Mouse (Mus musculus): ENCODE measurements at regions not wholly inside any gene's neighbourhood (a gene's known extent, or its start where the extent isn't known, plus 50 kb on each side); places are given as distances from the start of the nearest gene placed in this dataset.

DNA sequence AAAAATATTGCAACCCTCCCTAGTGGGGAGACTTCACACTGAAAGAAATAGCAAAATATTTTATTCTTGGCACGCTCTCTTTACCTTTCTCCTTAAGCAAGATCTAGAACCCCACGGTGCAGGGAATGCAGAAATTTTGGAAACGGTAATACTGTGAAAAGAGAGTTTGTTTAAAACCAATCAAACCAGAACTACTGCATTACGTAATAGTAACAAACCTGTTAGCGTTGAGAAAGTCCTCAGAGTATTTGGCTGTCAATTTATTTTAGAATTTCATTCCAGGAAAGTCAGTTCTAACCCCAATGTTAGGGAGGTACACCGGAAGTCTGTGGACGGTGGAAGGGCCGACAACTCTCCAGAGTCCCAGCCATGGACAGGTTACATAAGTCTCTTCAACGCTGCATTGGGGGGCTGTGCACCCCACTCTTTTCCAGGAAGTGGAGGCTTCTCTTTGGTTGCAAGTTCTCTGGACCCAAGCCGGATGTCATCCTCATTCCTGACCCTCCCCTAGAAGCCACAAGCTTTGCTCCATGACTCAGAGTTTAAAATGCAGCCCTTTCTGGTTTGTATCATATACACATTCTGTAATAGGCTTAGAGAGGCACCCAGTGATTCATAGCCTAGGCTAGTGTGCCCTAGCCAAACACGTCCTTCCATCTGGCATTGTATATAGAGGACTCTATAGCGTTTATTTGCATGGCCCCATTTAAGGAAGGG is 105.0 kb upstream of the Frmd6 start:
- DNase-seq, result no peak

DNA sequence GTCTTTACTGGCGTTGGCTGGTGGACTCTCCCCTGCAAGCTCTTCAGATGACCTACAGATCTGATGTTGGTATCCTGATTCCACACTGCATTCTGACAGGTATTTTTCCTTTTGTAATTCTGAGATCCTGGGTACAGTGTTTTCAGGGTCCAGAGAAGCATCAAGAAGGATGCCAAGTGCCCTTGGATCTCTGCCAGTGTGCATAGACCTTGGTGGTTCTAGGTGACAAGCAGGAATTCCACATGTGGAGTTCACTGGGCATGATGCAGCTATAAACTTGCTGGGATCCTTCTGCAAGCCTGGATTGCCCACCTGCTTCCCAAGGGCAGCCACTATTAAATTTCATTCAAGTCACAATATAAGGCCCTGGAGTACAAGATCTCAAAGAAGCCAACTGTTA is 100.0 kb upstream of the Frmd6 start:
- no peak for DNase-seq

DNA sequence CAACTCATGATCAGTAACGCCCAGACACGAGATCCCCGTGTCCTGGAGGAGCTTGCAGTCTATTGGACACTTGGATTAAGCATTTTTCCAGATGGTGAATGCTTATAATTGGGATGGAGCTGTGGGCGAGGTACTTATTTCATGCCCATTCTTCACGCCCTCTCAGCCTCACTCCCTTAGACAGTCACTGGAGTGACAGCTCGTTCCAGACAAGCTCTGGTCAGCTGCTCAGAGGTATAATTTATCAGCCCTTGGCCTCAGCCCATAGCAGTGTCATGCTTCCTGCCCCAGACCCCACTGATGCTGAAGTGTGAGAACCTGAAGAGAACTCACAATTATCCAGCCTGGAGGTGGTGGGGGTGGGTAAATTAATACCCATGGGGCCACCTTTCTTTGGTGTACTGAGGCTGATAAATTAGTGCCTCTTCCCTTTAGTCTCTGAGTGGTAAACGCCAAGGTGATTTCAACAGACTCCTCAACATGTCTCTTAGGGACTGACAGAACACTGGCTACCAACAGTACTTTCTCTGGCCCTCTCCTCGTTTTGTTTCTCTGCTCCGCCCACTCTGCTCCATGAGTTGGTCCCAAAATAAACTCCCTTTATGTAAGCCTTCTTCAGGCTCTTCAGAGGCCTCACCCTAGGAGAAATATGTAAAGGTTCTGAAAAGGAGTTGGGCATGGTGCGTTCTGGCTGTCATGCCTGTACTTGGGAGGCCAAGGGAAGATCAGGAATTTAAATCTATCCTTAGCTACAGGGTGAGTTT is 97.6 kb upstream of the Frmd6 start:
- no peak for DNase-seq

DNA sequence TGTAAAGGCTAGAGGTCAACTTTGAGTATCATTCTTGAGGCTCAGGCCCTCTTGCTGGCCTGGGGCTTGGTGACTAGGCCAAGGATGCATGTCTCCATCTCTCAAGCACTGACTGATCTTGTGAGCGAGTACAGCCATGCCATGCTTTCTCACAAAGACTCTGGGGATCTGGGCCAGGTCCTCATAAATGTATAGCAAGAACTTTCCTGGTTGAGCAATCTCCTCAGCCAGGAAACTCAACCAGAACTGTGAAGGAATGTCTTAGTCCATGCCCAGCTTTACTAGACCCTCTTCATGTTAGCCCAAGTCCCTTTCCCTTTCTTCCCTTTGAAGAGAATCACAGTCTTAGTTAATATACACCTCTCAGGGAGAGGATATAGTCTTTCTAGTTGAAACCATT is 96.9 kb upstream of the Frmd6 start:
- DNase-seq, result no peak

DNA sequence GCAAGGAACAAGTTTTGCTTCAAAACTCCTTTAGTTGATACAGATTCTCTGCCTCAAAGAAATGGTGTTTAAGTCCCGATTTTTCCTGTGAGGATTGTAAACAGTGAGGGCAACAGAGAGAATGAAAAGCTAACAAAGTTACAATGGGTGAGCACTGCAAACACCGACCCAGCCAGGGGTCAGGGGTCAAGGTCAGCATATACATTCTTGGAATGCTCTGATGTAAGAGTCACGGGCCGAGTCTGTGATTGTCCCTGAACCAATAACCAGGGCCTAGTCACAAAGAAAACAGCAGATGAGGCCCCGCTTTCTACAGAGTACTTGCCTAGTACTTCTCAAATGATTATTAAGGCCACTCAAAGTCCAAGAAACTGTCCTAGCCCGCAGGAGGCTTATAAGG is 95.4 kb upstream of the Frmd6 start:
- DNase-seq, result peak; percentile 48

DNA sequence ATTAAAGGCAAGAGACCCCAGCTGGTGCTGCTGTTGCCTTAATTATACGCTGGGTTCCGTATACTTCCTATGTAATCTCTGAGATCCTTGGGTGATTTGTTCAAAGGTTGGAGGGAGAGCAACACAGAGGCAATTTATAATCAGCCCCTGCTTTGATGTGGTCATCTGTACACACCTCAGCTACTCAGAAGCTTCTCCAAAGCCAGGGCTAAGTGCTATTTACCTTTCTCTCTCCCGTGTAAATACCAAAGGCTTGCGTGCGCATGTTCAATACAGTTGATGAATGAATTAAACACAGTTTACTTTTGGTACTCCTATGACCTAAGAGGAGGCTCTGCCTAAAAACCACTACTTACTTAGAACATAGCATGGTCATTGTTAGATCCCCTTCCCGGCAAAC is 93.8 kb upstream of the Frmd6 start:
- no peak for DNase-seq

DNA sequence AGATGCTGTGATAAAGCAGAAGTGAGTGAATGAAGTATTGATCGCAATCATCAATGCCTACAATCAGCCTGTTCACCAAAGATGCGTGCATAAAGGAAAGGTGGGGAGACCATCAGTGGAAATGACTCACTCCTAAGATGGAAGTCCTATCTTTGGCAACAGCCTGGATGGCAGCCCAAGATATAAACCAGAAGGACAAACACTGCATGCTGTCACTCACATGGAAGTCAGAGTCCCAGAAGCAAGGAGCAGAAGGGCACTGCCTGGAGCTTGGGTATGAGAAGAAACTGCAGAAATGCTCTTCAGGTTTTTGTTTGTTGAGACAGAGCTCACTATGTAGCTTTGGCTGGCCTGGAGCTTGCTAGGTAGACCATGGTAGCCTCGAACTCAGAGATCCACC is 92.7 kb upstream of the Frmd6 start:
- DNase-seq, result no peak

DNA sequence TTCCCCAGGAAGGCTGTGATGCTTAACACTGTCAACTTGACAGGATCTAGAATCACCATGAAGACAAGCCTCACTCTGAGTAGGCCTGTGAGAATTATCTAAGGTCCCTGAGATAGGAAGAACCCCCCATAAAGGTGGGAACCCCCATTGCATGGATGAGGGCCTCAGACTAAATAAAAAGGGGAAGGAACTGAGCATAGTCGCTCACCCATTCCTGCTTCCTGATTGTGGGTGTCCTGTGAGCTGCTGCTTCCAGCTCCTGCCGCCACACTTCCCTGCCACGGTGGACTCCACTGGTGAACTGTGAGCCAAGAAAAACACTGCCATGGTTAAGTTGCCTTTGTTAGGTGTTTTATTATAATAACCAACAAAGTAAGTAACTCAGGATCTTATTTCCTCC is 86.8 kb upstream of the Frmd6 start:
- no peak for DNase-seq

DNA sequence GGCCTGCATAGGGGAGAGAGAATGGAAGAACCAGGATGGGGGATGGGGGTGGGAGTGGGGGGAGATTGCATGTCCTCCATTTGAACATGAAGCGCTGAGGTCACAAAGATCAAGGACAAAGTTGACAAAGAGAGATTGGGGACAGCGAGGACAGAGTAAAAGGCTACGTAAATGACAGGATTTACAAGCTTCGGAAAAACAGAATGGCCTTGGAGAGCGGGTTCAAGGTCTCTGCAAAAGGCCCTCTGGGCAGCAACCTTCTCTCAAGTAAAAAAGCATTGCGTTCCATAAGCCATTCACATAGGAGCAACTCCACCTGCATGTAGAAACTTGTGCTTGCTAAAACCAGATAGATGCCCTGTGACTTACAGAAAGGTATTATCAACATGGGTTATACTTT is 86.0 kb upstream of the Frmd6 start:
- no peak for DNase-seq

DNA sequence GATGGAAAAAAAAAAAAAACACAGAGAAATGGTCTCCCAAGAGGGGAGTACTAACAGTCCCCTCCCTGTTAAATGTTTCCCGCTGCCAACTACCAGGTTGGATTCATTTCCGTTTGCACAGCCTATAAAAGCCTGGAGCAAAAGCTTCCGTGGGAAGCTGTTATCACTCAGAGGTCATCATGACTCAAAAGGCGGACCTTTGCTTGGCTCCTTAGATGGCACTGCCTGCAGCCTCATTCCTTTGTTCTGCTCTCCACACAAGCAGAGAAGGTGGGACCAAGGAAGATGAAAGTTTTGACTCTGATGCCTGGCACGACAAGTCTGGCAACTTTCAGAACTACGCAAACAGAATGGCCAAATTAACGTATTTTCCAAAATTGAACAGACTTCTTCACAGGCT is 85.5 kb upstream of the Frmd6 start:
- no peak for DNase-seq

DNA sequence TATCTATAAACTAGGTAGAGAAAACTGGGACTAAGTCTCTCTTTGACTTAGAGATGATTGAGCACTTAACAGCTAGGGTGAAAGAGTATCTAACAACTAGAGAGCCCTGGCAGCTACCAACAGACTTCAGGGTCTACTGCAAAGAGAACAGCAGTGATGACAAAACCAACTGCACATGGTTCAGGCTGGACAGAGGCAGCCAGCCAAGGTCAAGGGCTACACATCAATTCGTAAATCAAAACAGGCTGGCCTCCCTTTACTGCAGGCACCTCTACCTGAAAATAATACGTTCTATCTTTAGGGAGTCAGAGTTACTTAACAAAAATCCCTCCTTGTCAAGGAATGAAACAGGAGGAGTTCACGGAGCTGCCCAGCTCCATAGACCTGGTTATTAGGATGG is 82.5 kb upstream of the Frmd6 start:
- no peak for DNase-seq

DNA sequence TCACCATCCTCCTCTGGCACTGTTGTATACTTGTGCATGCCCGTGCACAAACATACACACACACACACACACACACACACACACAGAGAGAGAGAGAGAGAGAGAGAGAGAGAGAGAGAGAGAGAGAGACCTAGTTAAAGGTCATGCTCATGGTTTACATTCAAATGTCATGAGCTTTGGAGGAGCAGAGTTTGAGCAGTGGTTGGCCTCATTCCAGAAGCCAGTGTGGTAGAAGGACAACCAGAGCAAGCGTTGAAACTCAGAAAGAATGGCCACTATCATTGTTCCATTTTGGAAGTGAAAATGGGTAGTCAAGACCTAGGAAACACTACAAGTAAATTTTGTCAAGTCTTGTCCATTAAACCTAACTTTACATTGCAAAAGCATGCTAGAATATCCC is 79.6 kb upstream of the Frmd6 start:
- DNase-seq, result no peak

DNA sequence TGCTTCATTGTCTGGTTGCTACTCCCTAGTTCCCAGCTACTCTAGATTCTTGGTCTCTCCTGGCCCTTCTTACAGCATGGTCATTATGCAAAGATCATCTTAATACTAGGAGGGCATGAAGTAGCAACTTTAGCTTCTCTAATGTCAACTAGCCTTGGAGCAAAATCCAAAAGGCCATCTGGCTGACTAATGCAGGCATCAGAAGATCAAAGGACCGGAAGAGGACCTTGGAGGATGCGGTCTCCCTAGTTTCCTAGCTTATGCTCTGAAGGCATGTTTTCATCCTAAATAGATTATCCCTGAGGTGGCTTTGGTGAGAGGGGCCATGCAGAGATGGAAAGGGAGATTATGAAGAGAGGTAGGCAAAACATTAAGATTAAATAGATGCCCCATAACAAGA is 75.7 kb upstream of the Frmd6 start:
- no peak for DNase-seq

DNA sequence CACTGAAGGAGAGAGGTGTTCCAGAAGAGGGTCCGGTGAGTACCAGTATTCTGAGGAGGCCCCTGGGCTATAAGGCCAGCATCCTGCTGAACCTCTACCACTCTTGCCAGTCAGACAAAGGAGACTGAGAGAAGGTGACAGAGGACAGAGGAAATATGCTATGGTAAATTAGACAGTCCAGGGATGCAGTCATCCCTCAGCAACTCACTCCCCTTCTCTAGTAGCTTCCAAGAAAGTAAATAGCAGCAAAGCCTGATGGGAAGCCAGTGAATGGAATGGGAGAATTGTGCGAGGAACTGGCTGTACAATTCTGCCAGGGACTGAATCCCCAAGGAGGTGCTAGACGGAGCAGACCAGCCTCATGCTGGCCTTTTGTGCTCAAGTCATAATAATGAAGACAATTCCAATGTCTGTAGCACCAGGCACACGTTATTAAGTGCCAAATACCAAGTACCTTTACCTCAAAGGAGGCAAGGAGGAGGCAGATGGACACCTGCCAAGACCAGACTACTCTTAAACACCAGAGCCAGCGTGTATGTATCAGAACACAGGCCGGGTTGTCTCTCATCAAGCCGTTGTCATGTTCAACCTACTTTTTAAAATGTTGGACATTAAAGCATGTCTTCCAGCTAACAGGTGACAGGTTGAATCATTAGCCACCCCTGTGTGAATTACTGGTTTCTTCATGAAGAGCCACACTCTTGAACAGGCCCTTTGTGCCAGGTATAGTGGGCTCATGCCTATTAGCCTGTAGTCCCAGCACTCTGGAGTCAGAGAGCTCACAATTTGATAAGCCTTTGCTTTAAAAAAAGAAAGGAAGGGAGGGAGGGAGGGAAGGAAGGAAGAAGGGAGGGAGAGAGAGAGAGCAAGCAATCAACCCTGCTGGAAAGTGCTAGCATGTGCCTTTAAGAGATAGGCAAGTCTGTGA is 74.4 kb upstream of the Frmd6 start:
- DNase-seq, result no peak

DNA sequence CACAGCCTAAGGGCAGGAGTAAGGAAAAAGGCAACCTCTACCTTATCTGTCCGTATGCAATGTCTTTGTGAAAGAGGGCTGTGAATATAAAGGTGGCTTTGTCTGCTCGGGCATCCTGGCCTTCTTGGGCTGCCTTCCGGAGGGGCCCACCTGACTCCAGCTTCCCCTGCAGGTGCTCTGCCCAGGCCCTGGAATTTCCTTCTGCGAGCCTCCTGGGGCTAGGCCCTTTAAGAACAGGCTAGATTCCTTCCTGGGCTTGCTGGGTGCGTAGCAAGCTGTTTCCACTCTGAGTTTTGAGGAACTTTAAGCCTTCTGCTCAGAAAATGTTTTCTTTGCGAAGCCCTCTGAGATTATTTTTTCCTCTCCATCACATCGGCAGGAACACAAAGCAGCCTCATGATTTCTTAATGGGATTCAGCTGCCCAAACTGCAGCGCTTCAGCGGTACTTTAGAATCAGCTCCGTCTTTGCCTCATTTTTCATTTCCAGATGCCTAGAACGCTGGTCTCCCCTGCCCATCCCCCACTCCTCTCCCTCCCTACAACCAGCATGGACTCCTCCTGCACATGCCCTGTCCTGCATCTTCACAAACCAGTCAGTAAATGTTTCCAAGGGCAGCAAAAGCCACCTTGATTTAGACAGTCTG is 72.9 kb upstream of the Frmd6 start:
- DNase-seq, result no peak

DNA sequence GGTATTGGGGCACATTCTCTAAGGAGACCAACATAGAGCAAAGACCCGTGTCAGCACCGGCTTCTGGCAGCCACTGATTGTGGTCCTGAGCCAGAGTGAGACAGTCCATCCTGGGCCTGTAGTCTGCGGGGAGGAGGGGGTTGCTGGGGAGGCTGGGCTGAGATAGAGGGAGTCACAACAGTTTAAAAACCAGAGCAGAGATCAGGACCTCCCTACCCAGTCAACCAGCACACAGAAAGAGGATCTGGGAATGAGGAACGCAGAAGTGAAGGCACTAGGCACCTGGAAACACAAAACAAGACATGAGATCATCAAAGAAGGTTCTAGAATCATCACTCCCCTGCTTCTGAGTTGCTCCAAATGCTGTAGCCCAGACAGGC is 72.4 kb upstream of the Frmd6 start:
- no peak for DNase-seq

DNA sequence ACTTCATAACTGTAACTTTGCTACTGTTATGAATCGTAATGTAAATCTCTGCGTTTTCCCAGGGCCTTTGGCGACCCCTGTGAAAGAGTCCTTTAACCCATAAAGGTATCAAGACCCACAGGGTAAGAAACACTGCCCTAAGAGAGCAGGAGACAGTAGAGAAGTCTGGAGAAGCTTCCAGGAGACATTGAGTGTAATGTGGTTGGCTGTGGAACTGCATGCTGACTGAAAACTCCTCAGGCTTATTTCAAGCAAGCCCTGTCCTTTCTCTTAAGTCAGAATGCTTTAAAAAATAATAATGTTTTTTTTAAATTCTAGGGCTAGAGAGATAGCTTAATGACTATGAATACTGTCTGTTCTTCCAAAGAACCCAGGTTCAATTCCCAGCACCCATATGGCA is 71.9 kb upstream of the Frmd6 start:
- DNase-seq, result no peak

DNA sequence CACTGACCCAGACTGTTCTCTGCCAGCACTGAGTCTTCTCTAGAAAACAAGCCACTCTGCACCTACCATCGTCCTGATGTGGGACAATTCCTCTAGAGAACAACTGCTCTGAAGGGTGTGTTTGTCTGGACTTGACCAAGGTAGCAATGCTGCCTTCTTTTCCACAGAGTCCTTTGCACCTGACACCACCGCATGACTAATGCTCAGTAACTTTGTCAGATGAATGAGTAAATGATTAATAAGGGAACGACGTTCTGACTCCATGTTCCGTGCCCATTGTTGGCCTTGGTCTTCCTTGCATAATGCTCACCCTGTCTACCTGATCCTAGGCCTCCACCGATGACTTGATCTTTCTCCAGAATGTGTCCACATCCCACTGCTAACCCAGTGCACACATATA is 67.2 kb upstream of the Frmd6 start:
- no peak for DNase-seq

DNA sequence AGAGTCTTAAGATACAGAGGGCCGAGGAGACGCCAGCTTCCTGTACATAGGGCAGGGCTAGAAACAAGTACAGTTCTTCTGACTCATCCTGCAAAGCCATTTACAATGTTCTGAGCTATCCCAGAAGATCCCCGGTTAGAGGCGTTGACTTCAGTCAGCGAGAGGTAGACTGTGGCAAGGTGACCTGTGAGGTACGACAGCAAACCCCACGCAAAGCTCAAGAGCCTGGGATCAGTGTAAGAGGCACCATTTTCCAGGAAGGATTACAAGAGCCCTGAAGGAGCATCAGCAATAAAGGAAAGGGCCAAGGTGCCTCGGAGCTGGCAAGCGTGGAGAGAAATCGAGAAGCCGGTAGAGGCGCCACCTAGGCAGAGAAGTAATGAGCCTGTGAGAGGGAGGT is 61.8 kb upstream of the Frmd6 start:
- DNase-seq, result no peak

DNA sequence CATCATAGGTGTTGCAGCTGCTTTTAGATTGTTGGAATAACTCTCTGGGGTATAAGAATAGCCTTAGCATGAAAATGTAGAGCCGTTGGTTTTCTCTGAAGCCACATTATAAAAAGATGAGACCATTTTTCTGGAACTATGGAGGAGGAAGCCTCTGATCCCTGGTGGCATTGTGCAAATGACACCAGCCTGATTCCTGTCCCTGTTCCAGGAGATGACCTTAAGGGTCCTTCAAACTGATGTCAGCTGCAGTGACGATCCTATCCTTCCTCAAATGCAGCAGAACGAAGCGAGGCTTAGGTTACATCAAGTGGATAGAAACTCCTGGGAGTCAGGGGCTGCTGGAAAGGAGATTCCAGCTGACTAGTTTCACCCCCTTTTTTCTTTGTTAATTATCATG is 59.0 kb upstream of the Frmd6 start:
- no peak for DNase-seq

DNA sequence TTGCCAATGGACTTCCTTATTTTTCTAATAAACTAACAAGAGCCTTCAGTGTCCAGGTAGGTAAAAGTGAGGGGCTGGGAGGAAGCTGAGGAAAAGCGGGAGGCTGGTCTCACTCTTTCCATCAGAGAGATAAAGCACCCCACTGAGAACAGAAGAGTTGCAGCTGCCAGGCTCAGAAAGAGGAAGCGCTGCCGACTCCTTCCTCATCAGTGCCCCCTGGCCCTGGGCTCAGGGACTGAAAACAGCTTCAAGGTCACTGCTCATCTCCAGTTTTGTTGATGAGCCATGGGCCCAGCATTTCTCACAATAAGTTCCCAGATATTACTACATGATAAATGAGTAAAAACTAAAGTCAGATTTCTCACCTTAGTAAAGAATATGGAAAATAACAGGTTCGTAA is 57.4 kb upstream of the Frmd6 start:
- DNase-seq, result no peak

DNA sequence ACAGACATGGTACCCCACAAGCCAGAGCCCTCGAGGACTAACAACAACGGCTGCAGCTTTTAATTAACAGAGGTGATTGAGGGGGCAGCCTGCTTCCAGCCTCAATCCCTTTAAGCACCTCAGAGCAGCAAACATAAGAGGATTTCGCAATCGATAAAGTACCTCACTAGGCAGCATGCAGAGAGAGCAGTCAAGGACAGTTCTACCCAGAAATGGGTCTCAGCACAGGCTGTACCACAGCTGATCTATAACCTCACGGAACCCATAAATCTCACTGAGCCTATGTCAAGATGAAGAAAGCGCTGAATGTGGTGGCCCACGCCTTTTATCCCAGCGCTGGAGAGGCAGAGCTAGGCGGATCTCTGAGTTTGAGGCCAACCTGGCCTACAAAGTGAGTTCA is 56.6 kb upstream of the Frmd6 start:
- DNase-seq, result no peak

DNA sequence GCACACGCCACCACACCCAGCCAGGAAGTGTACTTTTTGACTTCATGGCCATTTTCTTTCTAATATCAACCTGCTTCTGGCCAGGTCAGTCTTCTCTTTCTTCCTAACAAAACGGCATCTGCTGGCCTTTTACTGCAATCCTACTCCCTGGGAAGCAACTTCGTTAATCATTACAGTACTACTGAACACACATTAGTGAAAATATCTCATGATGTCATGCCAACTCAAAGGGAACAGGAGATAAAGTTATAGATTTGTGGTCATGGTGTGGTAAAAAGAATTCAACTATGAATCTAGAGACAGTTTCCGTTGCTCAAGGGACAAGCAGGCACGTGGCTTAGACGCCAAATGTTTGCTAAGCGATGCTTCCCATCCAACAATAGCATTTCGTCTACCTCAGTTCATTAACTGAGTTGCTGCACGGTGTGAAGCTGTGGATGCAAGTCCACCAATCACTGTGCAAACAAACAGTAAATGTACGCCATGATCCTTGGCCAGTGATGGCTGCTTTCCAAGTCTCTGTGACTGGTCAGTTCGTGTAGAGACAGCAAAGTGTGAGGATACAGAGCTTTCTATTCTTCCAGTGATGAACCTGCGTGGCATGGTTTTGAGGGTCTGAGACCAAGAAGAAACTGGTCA is 55.7 kb upstream of the Frmd6 start:
- DNase-seq, result no peak

Data from liver (tissue).